Mouse (Mus musculus) spleen, postnatal 4 days (tissue): ENCODE measurements around the gene Mroh7.

Experiments used
- DNase-seq, 2 experiments: peaks; one replicate each; pipeline ENCODE4 v3.0.0; 2022; ENCODE audit warnings: low spot score in 2 of 2

Mroh7 gene

DNA sequence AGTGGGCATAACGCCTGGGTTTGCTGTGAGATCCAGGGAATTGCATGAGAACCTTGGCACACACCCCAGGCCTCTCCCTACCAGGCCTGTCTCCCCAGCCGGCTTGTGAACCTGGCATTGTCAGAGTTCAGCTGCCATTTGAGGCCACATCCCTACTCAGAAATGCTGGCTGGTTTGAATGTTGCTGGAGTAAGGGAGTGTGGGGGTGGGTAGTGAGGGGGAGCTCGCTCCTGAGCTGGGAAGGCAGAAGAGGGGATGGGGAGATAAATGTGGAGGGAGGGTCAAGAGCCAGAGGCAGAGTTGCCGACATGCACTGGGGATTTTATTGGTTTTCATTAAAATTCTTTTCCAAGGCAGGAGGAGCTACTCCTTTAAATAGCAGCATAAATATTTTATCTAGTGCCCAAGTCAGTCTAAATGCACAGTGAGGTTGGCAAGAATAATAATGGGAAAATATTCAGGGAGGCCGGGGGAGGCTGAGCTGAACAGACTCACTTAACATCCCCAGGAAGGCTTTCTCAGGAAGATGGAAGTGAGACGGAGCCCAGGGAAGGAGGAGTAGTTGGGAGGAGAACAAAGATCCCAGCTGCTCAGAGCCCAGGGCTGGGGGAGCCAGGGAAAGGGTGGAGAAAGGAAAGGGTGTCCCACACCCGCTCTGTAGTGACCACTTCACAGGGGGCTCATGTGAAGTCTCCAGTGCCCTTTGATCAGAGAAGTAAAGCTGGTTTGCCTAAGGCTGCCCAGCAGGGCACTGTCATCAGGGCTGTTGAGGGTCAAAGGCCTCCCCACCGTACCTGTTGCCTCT lies 97.2 kb downstream of the Mroh7 start:
- no peak for DNase-seq

DNA sequence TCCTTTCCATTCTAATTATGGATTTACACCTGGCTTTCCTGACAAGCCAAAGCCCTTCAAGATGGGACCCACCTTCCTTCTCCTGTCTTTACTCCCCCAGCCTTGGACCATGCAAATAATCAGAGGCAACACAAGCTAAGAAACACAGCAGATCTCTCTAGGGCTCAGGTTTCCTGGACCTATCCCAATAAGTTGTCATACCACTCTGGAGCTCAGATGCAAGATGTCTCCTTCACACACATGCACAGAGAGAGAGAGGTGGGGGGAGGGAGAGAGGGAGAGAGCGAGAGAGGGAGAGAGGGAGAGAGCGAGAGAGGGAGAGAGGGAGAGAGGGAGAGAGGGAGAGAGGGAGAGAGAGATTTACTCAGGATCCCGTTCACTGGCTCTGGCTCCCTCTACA lies 98.4 kb downstream of the Mroh7 start:
- DNase-seq, result no peak
